Mouse (Mus musculus): ENCODE measurements at regions not wholly inside any gene's neighbourhood (a gene's known extent, or its start where the extent isn't known, plus 50 kb on each side); places are given as distances from the start of the nearest gene placed in this dataset.

DNA sequence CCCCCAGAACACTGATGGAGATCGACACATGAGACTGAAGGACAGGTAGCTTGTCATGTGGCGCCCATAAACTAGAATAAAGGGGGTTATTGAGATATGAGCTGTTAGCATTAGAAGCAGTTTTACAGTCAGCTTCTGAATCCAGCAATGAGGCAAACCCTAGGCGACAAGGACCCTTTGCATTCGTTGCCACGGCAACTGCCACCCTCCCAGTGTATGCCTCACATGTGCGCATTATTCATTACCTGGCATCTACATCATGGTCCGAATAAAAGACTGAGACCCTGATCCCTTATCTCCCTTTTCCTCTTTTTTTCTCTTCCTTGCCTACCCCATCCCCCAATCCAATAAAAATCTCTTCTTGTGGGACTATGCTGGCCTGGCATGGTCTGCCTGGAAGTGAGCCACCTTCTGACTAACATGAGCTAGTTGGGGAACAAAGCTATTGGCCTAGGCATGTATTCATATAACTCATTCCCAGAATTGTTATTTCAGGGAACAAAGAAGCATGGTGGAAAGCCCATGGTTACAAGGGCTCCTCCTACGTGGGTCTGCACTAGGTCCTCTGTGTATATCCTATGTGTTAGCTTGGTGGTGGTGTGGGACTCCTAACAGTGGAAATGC is 229.4 kb downstream of the Drd1 start:
- peak overlapping the region; percentile 12; the same call in 1 of the 2 replicates for H3K27ac ChIP-seq
- no peak overlapping the region for H3K9ac ChIP-seq
- H3K36me3 ChIP-seq: no peaks in the 10 kb centered on the region
- peaks cover 10% of the 10 kb centered on the region; the same call in 1 of the 2 replicates for H3K4me1 ChIP-seq (replicated peaks)
- H3K4me2 ChIP-seq: no peak overlapping the region
- H3K4me3 ChIP-seq: no peak overlapping the region
- no peak for ATAC-seq (ENCODE audit: low FRiP score)
- WGBS: 58% methylated on average over 8 of the region's 8 CpGs
- no peaks in the 10 kb centered on the region for H3K27me3 ChIP-seq
- 0 out of 2 replicates have a peak, but pooled peaks cover 4% of the 10 kb centered on the region for H3K9me3 ChIP-seq

DNA sequence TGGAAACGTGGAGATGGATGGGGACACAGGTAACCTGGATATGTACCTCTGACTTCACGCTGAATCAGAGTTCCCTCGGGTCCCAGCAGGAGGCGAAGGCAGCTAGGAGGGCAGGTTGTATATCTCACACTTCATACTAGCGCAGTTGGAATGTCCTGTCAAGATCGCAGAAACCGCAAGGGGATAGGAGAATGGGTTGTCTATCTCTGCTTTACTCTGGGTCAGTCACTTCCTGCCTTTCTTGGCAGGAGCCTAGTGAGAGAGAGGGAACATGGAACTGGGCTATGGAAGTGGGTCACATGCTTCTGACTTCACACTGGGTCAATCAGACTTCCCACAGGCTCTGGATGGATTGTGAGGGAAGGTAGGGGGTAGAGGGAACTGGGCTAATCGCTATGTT is 233.4 kb downstream of the Drd1 start:
- no peak overlapping the region for H3K4me2 ChIP-seq
- no peak overlapping the region for H3K9ac ChIP-seq
- no peaks in the 10 kb centered on the region for H3K27me3 ChIP-seq
- no peak overlapping the region for H3K4me3 ChIP-seq
- no peak overlapping the region for H3K27ac ChIP-seq
- WGBS: 91% methylated on average over 8 of the region's 8 CpGs
- no peak for ATAC-seq (ENCODE audit: low FRiP score)
- no peaks in the 10 kb centered on the region for H3K36me3 ChIP-seq
- peaks cover 10% of the 10 kb centered on the region; the same call in 1 of the 2 replicates for H3K4me1 ChIP-seq (replicated peaks)
- peaks cover 3% of the 10 kb centered on the region; the same call in 1 of the 2 replicates for H3K9me3 ChIP-seq

- Histone ChIP-seq H3K4me1 (replicated peaks) (no peaks in the 10 kb centered on the region), H3K9me3 (no peaks in the 10 kb centered on the region), H3K4me3 (no peak overlapping the region), H3K9ac (no peak overlapping the region), H3K36me3 (no peaks in the 10 kb centered on the region), H3K27me3 (no peaks in the 10 kb centered on the region), H3K4me2 (no peak overlapping the region), H3K27ac (no peak overlapping the region)
- 91% methylated on average over 7 of the region's 7 CpGs for WGBS
- ATAC-seq (ENCODE audit: low FRiP score): no peak
Observed at GRCm38 (mm10) chr13:53815629-53816028, 239.9 kb downstream of the Drd1 start.

GRCm38 (mm10) chr13:53814088-53814487 is 241.4 kb downstream of the Drd1 start:
- H3K9ac ChIP-seq: no peak overlapping the region
- no peak overlapping the region for H3K4me2 ChIP-seq
- 77% methylated on average over 9 of the region's 9 CpGs for WGBS
- no peaks in the 10 kb centered on the region for H3K4me1 ChIP-seq (replicated peaks)
- ATAC-seq (ENCODE audit: low FRiP score): no peak
- H3K4me3 ChIP-seq: no peak overlapping the region
- no peaks in the 10 kb centered on the region for H3K27me3 ChIP-seq
- H3K27ac ChIP-seq: no peak overlapping the region
- no peaks in the 10 kb centered on the region for H3K36me3 ChIP-seq
- H3K9me3 ChIP-seq: no peaks in the 10 kb centered on the region

DNA sequence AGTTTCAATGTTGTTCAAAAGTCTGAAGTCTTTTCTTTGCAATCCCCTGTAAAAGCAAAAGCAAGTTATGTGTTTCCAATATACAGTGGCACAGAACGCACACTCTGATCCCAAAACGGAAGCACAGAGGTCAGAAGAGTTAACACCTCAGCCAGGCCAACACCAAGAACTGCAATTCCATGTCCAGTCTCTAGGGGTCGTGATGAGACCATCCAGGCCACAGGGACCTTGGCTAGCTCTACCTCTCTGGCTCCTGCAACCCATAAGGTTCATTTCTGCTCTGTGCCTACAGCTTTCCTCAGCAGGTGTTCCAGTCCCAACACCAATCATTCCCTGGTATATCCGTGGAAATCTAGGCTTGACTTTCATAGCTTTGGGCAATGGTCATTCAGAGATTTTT is 243.6 kb downstream of the Drd1 start:
- 36% methylated on average over 4 of the region's 4 CpGs for WGBS

DNA sequence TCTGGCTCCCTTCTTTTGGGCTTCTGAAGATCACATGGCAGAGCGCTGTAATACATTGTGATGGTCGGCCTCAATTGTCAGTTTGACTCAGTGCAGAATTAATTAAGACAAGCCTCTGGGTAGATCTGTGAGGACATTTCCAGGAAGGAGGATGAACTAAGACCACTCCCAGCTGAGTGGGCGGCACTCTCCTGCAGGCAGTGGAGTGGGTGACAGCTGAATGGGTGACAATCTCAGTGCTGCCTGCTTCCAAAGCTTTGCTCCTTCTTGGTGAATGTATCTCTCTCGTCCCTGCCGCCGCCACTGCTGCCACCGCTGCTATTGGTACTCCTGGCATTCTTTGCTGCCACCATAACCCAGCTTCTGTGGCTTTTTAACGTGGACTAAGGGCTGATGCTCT is 244.4 kb downstream of the Drd1 start:
- Histone ChIP-seq H3K4me2 (no peak overlapping the region), H3K9me3 (no peaks in the 10 kb centered on the region), H3K27me3 (0 out of 2 replicates have a peak, but pooled peaks cover 4% of the 10 kb centered on the region), H3K4me3 (no peak overlapping the region), H3K9ac (no peak overlapping the region), H3K36me3 (no peaks in the 10 kb centered on the region), H3K4me1 (replicated peaks) (peaks cover 7% of the 10 kb centered on the region; the same call in 1 of the 2 replicates), H3K27ac (no peak overlapping the region)
- ATAC-seq (ENCODE audit: low FRiP score): no peak
- WGBS: 66% methylated on average over 8 of the region's 8 CpGs

More for the DNA sequence above, 243.6 kb downstream of the Drd1 start:
- H3K4me2 ChIP-seq: no peak overlapping the region
- no peaks in the 10 kb centered on the region for H3K36me3 ChIP-seq
- H3K27ac ChIP-seq: no peak overlapping the region
- H3K9me3 ChIP-seq: no peaks in the 10 kb centered on the region
- H3K4me1 ChIP-seq (replicated peaks): peaks cover 7% of the 10 kb centered on the region; the same call in 1 of the 2 replicates
- ATAC-seq (ENCODE audit: low FRiP score): no peak
- H3K4me3 ChIP-seq: no peak overlapping the region
- 0 out of 2 replicates have a peak, but pooled peaks cover 4% of the 10 kb centered on the region for H3K27me3 ChIP-seq
- no peak overlapping the region for H3K9ac ChIP-seq

DNA sequence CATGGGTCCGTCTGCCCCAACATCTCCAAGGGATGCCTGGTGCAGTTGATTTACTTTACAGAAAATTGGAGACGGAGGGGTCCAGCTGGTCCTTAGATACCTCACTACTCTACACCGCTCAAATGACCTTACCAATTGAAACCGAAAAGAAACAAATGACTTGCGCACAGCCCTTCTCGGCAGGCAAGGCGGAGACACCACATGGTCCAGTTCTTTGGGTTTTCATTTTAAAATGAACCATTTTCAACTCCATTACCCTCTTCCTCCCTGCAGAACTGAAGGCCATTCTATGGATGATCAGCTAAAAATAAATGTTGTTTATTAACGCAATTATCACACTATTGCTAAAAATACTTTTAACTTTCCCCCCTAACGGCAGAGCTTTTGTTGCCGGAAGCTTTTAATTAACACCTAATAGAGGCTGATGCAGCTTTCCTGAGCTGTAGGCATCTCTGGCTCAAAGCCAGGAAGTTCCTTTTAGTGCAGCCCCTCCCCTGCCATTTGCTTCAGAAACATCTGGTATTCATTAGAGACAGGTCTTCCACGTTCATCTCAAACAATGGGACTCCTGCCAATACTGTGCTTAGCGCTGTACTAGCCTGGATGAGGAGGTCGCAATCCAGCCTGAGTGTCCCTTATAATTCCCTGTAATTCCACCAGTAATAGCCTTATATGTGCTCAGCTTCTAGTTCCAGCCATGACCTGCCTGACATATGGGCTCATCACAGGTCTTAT is 247.5 kb downstream of the Drd1 start:
- no peak overlapping the region for H3K9ac ChIP-seq
- H3K36me3 ChIP-seq: no peaks in the 10 kb centered on the region
- 51% methylated on average over 13 of the region's 13 CpGs for WGBS
- no peak overlapping the region for H3K4me2 ChIP-seq
- no peak overlapping the region for H3K27ac ChIP-seq
- H3K4me1 ChIP-seq (replicated peaks): peaks cover 7% of the 10 kb centered on the region; the same call in 1 of the 2 replicates
- H3K4me3 ChIP-seq: no peak overlapping the region
- no peaks in the 10 kb centered on the region for H3K9me3 ChIP-seq
- H3K27me3 ChIP-seq: 0 out of 2 replicates have a peak, but pooled peaks cover 4% of the 10 kb centered on the region
- ATAC-seq (ENCODE audit: low FRiP score): no peak

DNA sequence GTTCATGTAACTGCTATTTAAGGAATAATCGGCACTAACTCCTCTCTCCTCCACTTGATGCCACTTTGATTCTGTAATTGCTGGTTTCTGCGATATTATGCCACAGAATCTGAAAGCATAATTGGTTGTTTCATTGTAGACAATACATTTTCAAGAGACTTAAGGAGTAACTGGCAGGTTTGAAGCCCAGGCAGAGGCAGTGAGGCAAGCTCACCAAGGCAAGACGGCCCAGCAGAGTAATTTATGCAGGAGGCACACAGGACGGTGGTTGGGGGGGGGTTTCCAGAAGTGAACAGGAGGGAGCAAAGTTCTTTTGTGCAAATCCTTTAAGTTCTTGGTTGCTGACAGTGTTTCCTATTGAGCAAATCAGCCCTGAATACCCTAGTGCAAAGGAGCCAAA is 249.6 kb downstream of the Drd1 start:
- 47% methylated on average over 4 of the region's 4 CpGs for WGBS
- 0 out of 2 replicates have a peak, but pooled peaks cover 4% of the 10 kb centered on the region for H3K27me3 ChIP-seq
- ATAC-seq (ENCODE audit: low FRiP score): no peak
- H3K9me3 ChIP-seq: no peaks in the 10 kb centered on the region
- no peak overlapping the region for H3K4me2 ChIP-seq
- peaks cover 7% of the 10 kb centered on the region; the same call in 1 of the 2 replicates for H3K4me1 ChIP-seq (replicated peaks)
- H3K27ac ChIP-seq: no peak overlapping the region
- no peak overlapping the region for H3K9ac ChIP-seq
- no peak overlapping the region for H3K4me3 ChIP-seq
- no peaks in the 10 kb centered on the region for H3K36me3 ChIP-seq

DNA sequence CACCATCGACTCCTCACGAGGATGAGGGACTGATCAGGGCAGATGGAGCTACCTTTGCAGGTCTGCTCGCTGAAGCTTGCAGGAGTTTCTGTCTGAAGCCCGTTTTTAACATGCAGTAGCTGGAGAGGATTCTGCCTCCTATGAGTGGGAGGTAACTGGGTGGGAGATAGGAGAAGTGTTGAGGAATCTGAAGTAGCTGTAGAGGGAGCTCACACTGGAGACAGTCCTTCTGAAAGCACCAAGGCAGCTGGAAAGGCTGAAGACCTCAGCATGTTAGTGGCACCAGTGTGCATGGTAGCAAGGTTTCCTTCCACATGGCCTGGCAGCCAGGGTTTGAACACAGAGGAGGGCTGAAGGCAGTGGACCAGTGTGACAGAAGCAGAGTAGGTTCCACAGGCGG is 254.5 kb downstream of the Drd1 start:
- ATAC-seq (ENCODE audit: low FRiP score): no peak
- Histone ChIP-seq H3K36me3 (no peaks in the 10 kb centered on the region), H3K4me3 (no peak overlapping the region), H3K9me3 (no peaks in the 10 kb centered on the region), H3K4me1 (replicated peaks) (no peaks in the 10 kb centered on the region), H3K4me2 (no peak overlapping the region), H3K9ac (no peak overlapping the region), H3K27ac (no peak overlapping the region), H3K27me3 (no peaks in the 10 kb centered on the region)
- 90% methylated on average over 5 of the region's 5 CpGs for WGBS

GRCm38 (mm10) chr13:53788809-53789208 is 266.7 kb downstream of the Drd1 start:
- Histone ChIP-seq H3K4me2 (no peak overlapping the region), H3K27me3 (no peaks in the 10 kb centered on the region), H3K36me3 (no peaks in the 10 kb centered on the region), H3K4me3 (no peak overlapping the region), H3K4me1 (replicated peaks) (no peaks in the 10 kb centered on the region), H3K9me3 (0 out of 2 replicates have a peak, but pooled peaks cover 5% of the 10 kb centered on the region), H3K27ac (no peak overlapping the region), H3K9ac (no peak overlapping the region)
- no peak for ATAC-seq (ENCODE audit: low FRiP score)
- 75% methylated on average over 2 of the region's 2 CpGs for WGBS

- peak; percentile 68; the same call in 1 of the 2 replicates for ATAC-seq (ENCODE audit: low FRiP score)
- WGBS: 24% methylated on average over 6 of the region's 6 CpGs
- no peak overlapping the region for H3K4me2 ChIP-seq
Observed at GRCm38 (mm10) chr13:53783492-53783891, 272.0 kb downstream of the Drd1 start.

GRCm38 (mm10) chr13:53779150-53779549 is 276.4 kb downstream of the Drd1 start:
- no peaks in the 10 kb centered on the region for H3K9me3 ChIP-seq
- no peak overlapping the region for H3K27ac ChIP-seq
- H3K4me1 ChIP-seq (replicated peaks): no peaks in the 10 kb centered on the region
- no peak overlapping the region for H3K4me2 ChIP-seq
- 52% methylated on average over 4 of the region's 4 CpGs for WGBS
- H3K4me3 ChIP-seq: no peak overlapping the region
- peaks cover 6% of the 10 kb centered on the region; the same call in 1 of the 2 replicates for H3K27me3 ChIP-seq
- no peaks in the 10 kb centered on the region for H3K36me3 ChIP-seq
- H3K9ac ChIP-seq: no peak overlapping the region
- no peak for ATAC-seq (ENCODE audit: low FRiP score)

More at GRCm38 (mm10) chr13:53783492-53783891, 272.0 kb downstream of the Drd1 start:
- H3K4me1 ChIP-seq (replicated peaks): no peaks in the 10 kb centered on the region
- H3K27ac ChIP-seq: no peak overlapping the region
- H3K9ac ChIP-seq: no peak overlapping the region
- no peaks in the 10 kb centered on the region for H3K9me3 ChIP-seq
- no peak overlapping the region for H3K4me3 ChIP-seq
- H3K27me3 ChIP-seq: peaks cover 6% of the 10 kb centered on the region; the same call in 1 of the 2 replicates
- H3K36me3 ChIP-seq: no peaks in the 10 kb centered on the region
